Mouse (Mus musculus) thymus, postnatal 0 days (tissue): ENCODE results near the gene Igsf8. TPM values are rescaled to one million over a fixed set of nuclear protein-coding genes. Genes with fewer than 3 reads are reported as not detected.
A peak's percentile ranks its signal among the peaks of the same experiment; 100 is the strongest.

Experiments used
- DNase-seq: peaks from one replicate; pipeline ENCODE4 v3.0.0-alpha.2; 2015; ENCODE audit warnings: low spot score
- polyA plus RNA-seq: library from polyadenylated mRNA; unstranded; fragments of >200 nt; fragmentation: Nextera tagmentation; extraction: Ambion mirVana; gene quantifications from 2 replicates; pipeline ENCODE4 v1.2.1, GENCODE M21; 2015

Igsf8 gene
- polyA plus RNA-seq, 1 experiment from 2014 or later, result 24.2 TPM

DNA sequence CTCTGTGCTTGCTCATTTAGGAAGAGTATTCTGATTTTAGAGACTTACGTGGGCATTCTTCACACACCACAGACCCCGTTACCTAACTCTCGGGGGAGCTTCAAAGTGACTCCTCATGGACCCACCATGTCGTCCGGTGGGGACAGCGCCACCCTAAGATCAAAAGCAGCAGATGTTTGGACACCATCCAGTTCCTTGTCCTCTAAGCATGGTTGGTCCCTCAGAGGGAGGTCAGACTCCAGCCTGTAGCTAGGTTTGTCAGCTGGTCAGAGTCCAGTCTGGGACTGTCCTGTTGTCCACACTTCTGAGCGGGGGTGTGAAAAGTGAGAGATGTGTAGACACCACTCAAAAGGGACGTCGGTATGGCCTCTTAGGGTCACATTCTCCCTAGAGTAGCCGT, 85.3 kb downstream of the Igsf8 start:
- DNase-seq, result no peak

DNA sequence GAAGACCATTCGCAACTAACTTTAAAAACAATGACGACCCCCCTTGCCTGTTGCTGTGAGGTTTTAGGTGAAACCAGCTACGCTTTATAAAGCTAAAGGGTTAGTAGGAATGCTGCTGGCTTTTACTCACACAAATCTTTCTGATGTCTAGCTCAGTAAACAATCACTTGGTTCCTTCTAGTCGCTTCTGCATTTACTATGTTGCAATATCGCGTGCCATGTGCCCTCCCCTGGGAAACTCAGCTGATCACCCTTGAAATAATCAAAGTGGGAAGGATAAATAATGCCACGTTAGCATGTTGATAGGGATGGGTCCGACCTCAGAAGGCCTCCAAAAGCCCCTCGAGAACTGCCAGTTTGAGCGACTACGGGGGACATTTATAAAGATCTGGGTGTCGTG, 85.9 kb downstream of the Igsf8 start:
- DNase-seq, result no peak

DNA sequence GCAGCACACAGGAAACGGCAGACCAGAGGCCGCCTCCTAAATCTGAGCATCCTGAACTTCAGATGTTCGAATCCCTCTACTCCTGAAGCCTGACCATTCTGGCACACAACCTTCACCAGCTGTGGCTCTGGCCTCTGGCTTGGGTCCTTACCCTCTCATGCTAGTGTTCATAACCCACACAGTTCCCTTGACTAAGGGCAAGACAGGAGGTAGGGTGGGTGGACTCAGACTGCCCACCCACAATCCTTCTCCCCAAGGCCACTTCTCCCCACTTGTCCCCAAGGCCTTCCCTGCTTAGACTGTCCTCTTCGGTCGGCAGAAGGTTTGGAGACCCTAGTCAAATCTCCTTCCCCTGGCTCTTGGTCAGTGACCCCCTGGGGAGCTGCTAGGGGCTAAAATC, 88.1 kb downstream of the Igsf8 start:
- DNase-seq, result no peak

DNA sequence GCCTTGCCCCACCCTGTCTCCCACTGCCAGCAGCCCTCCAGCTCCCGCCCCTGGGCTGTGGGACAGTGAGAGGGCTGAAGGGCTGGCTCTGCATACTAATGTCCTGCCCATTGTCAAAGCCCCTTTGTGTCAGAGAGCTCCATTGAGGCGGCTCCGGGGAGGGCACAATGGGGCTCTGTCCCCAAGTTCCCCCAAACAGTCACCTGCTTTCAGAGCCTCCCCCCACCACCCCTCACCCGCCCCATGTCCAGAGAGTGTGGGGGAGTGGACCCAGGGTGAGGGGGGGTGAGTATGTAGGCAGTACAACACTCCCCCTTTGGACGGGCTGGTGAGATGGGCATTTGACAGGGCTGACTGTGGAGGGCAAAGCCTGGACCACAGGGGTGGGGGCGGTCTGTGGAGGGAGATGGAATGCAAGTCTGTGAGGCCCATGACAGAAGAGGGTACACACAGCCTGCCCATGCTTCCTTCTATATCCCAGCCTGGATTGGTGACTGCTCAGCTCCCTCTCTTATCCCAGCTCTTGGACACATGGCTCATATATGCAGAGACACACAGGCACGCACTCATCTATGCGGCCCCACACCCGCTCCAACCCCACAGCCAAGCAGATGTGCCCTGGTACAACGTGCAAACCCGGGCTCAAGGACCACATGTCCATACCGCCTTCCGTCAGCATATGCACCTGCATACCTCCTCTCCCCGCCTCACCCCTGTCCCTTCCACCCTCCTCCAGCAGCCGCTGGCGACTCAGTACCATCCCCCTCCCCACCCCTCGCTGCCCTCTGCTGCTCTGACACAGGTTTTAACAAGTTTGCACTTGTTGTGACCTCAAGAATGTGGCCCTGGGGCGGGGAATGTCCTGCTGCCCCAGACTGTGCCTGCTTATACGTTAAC, 88.7 kb downstream of the Igsf8 start:
- DNase-seq, result peak; percentile 9

DNA sequence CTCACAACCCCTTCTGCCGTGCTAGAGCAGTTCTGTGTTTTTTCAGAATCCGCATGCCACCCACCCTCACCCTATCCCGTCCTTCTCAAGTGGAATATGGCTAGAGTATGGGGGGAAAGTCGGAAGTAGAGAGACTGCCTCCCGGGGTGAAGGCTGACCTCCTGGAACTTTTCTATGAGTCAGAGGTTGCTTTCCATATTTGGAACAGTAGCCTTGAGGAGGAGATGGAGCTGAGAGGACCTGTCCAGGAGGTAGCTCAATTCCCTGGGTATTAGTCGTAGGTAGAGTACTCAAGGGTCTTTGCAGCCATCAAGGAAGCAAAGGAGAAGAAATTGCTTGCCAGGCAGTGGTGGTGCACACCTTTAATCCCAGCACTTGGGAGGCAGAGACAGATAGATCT, 90.6 kb downstream of the Igsf8 start:
- DNase-seq, result no peak

DNA sequence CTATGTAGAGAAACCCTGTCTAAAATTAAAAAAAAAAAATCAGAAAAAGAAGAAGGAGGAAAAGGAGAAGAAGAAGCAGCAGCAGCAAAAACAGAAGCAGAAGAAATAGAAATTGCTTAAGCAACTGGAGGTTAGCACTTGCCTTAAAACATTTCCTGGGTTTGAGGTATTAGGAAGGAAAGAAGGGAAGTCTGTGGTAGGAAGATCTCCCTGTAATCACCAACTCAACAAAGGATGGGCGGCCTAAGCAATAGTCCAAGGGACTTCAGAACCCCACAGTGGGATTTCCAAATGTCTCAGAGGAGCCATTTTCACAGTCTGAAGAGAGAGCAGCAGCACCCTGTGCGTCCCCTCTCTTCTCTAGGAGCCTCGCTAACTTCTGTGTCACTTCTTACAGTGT, 91.0 kb downstream of the Igsf8 start:
- DNase-seq, result no peak

DNA sequence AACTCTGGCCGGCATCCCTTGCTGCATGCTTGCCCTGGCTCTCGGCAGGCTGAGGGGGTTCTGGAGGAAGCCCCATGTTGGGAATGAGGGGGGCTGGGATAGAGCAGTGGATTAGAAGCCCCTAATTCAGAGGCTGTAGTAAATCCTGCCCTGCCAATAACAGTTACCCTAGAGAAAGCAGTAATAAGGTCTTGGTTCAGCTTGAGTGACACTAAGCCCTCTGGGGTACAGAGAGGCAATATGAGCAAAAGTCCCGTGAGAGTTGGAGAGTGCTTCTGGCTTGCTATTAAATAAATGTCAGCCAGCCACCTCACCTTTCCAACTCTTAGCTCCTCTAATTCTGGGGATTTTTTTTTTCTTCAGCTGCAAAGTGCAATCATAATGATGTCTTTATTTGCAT, 93.9 kb downstream of the Igsf8 start:
- DNase-seq, result no peak

DNA sequence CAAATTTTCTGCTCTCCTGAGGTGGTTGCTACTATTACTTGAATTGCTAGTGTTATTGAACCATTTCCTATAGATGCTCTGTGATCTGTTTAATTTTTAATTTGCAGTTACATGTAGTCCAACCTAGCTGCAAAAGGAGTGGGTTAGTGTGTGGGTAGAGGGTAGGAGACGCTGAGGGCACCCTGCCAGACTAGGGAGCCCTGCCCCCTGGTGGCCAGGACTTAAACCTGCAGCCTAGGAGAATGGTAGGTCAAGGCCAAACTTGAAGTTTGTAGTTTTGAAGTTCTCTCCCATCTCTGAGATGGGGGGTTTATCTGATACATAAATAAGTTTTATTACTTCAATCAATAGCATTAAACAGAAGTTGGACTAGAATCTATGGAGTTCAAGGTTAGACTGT, 96.1 kb downstream of the Igsf8 start:
- DNase-seq, result peak; percentile 65

DNA sequence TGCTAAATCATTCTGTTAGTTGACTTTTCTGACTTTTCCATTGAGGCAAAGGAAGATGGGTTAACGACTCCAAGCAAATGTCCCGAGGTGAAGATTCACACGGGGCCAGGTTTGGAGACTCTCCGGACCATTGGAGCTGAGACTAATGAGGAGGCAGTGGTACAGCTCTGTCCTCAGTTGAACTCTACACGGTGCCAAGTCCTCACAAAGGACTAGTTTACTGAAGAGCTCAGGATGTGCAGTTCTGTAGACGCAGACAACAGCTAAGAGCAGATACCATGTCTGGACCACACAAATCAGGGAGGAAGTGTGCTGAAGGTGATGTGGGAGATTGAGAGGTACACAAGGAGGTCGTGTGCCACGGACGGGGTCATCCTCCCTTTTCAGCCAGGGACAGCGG, 96.9 kb downstream of the Igsf8 start:
- no peak for DNase-seq

DNA sequence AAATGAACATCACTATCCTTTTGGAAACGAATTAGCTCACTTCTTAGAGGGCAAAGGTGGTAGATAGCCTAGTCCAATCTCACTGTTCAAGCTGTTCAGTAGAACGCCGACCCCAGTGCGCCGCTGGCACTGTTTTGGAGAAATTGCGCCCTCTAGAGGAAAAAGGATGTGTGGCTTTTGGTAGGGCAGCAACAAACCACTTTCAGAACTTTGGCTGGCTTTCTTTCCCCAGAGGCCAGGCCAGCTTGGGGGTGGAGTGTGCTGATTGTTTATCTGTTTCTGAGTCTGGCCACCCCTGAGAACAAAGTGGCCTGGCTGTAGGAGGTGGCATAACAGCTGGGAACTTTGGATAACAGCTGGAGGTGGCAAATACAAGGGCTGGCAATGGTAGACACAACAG, 103.2 kb downstream of the Igsf8 start:
- peak; percentile 74 for DNase-seq

DNA sequence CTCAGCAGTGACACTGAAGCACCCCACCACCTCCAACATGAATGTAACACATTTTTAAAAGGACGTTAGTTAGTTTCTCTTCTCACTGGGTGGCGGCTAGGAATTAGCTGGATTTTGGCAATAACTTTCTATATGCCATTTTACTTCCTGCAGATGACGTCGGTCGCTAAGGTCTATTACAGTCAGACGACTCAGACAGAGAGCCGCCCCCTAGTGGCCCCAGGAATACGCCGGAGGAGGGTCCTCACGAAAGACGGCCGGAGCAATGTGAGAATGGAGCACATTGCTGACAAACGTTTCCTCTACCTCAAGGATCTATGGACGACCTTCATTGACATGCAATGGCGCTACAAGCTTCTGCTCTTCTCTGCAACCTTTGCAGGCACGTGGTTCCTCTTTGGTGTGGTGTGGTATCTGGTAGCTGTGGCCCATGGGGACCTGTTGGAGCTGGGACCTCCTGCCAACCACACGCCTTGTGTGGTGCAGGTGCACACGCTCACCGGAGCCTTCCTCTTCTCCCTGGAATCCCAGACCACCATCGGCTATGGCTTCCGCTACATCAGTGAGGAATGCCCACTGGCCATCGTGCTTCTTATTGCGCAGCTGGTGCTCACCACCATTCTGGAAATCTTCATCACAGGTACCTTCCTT, 107.5 kb downstream of the Igsf8 start:
- peak; percentile 82 for DNase-seq

Other genes with a start within 250 kb of the Igsf8 start
- 15.4 and 17.4 TPM in 2 replicates for gene Vangl2, start 233.2 kb upstream of the Igsf8 start, polyA plus RNA-seq
- not detected in 2 replicates for gene Nhlh1, start 204.1 kb upstream of the Igsf8 start, polyA plus RNA-seq
- 115 and 123 TPM in 2 replicates for gene Copa, start 179.1 kb upstream of the Igsf8 start, polyA plus RNA-seq
- gene Ncstn, start 178.8 kb upstream of the Igsf8 start, polyA plus RNA-seq, result 69.2 and 75.0 TPM in 2 replicates
- gene Pex19, start 134.9 kb upstream of the Igsf8 start, polyA plus RNA-seq, result 73.9 and 74.0 TPM in 2 replicates
- 93.2 and 103 TPM in 2 replicates for gene Dcaf8, start 113.6 kb upstream of the Igsf8 start, polyA plus RNA-seq
- gene Pea15a, start 54.8 kb upstream of the Igsf8 start, polyA plus RNA-seq, result 31.1 and 32.8 TPM in 2 replicates
- gene Casq1, start 41.8 kb upstream of the Igsf8 start, polyA plus RNA-seq, result 1.4 and 2.0 TPM in 2 replicates
- gene Atp1a4, start 3.2 kb upstream of the Igsf8 start, polyA plus RNA-seq, result not detected in 2 replicates
- 0.71 and 0.82 TPM in 2 replicates for gene Atp1a2, start 36.4 kb downstream of the Igsf8 start, polyA plus RNA-seq
- gene Kcnj9, start 67.7 kb downstream of the Igsf8 start, polyA plus RNA-seq, result 0.09 TPM in 2 replicates
- 0.15 and 0.17 TPM in 2 replicates for gene Kcnj10, start 79.6 kb downstream of the Igsf8 start, polyA plus RNA-seq
- 5.6 and 6.5 TPM in 2 replicates for gene Pigm, start 114.9 kb downstream of the Igsf8 start, polyA plus RNA-seq
- 1.2 and 1.4 TPM in 2 replicates for gene Slamf9, start 213.7 kb downstream of the Igsf8 start, polyA plus RNA-seq
- 2.4 and 2.5 TPM in 2 replicates for gene Igsf9, start 220.1 kb downstream of the Igsf8 start, polyA plus RNA-seq
- gene Tagln2, start 238.4 kb downstream of the Igsf8 start, polyA plus RNA-seq, result 151 and 180 TPM in 2 replicates